Mouse (Mus musculus) forebrain, embryonic 16.5 days (tissue): ENCODE measurements around the gene Zfp513. TPM values are rescaled to one million over a fixed set of nuclear protein-coding genes. Genes with fewer than 3 reads are reported as not detected.
A peak's percentile ranks its signal among the peaks of the same experiment; 100 is the strongest.

Experiments used
- ATAC-seq: fragments of 200-750 bp; cut with Nextera tagmentation; 2 replicates; pipeline ENCODE4 v1.8.0; 2017; ENCODE audit warnings: mild to moderate bottlenecking, moderate library complexity
- H3K27ac ChIP-seq: fragments of 300-500 bp; sonication (generic); 2 replicates; pipeline ENCODE4 v1.5.1; 2014; ENCODE audit warnings: low read length, control low read depth
- H3K27me3 ChIP-seq: fragments of 300-500 bp; sonication (generic); replicated peaks from 2 replicates; pipeline ENCODE4 v1.6.1; 2014; ENCODE audit warnings: low read length; ENCODE audit not compliant: control insufficient read depth, insufficient read depth
- H3K36me3 ChIP-seq: fragments of 300-500 bp; sonication (generic); 2 replicates; pipeline ENCODE4 v1.6.1; 2014; ENCODE audit not compliant: control insufficient read depth, insufficient read depth
- H3K4me1 ChIP-seq: fragments of 300-500 bp; sonication (generic); replicated peaks from 2 replicates; pipeline ENCODE4 v1.6.1; 2014; ENCODE audit warnings: low read length; ENCODE audit not compliant: control insufficient read depth, insufficient read depth
- H3K4me2 ChIP-seq: fragments of 300-500 bp; sonication (generic); 2 replicates; pipeline ENCODE4 v1.6.1; 2014; ENCODE audit warnings: mild to moderate bottlenecking, low read length, control low read depth
- H3K4me3 ChIP-seq: fragments of 300-500 bp; sonication (generic); replicated peaks from 2 replicates; pipeline ENCODE4 v1.5.1; 2014; ENCODE audit warnings: mild to moderate bottlenecking, low read length, control low read depth
- H3K9ac ChIP-seq: fragments of 300-500 bp; sonication (generic); replicated peaks from 2 replicates; pipeline ENCODE4 v1.6.1; 2014; ENCODE audit warnings: low read depth, low read length, control low read depth
- H3K9me3 ChIP-seq: fragments of 300-500 bp; sonication (generic); 2 replicates; pipeline ENCODE4 v1.6.1; 2016; ENCODE audit warnings: low read length; ENCODE audit not compliant: control insufficient read depth
- WGBS: fragments of 180-500 bp; shearing (Covaris S2); extraction: QIAGEN DNeasy Blood & Tissue Kit; methylation state at CpG from one replicate; pipeline ENCODE4 v1.1.7; 2014; 5-methylcytosine and 5-hydroxymethylcytosine counted together
- polyA plus RNA-seq: library from polyadenylated mRNA; unstranded; fragments of >200 nt; fragmentation: Nextera tagmentation; extraction: Ambion mirVana; gene quantifications from 2 replicates; pipeline ENCODE4 v1.2.1, GENCODE M21; 2015

Gene Zfp513
- polyA plus RNA-seq, 1 experiment from 2014 or later: 14.7 TPM

DNA sequence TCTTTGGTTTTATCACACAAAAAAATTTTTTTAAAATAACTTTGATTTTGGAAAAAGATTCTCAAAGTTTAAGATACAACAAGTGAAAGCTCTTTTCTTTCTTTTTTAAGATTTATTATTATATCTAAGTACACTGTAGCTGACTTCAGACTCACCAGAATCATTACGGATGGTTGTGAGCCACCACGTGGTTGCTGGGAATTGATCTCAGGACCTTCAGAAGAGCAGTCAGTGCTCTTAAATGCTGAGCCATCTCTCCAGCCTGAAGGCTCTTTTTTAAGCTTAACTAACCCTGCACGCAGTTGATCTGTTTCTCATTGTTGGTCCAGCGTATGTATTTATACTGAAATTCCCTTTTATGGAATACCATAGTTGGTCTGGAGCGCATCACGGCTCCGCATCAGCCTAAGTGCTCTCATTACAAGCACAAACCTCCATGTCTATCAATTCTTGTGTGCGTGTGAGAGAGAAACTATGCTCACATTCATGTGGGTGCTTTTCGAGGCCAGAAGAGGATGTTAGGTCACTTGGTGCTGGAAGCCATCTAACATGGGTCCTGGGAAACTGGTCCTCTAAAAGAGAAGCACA lies 20.8 kb downstream of the Zfp513 start:
- Histone ChIP-seq H3K27ac (no peak overlapping the region), H3K36me3 (no peaks in the 10 kb centered on the region), H3K27me3 (no peaks in the 10 kb centered on the region), H3K4me2 (no peak overlapping the region), H3K9me3 (no peaks in the 10 kb centered on the region), H3K4me1 (peaks cover 12% of the 10 kb centered on the region), H3K9ac (no peak overlapping the region), H3K4me3 (no peak overlapping the region)
- WGBS: 94% methylated on average over 9 of the region's 9 CpGs
- ATAC-seq: no peak

DNA sequence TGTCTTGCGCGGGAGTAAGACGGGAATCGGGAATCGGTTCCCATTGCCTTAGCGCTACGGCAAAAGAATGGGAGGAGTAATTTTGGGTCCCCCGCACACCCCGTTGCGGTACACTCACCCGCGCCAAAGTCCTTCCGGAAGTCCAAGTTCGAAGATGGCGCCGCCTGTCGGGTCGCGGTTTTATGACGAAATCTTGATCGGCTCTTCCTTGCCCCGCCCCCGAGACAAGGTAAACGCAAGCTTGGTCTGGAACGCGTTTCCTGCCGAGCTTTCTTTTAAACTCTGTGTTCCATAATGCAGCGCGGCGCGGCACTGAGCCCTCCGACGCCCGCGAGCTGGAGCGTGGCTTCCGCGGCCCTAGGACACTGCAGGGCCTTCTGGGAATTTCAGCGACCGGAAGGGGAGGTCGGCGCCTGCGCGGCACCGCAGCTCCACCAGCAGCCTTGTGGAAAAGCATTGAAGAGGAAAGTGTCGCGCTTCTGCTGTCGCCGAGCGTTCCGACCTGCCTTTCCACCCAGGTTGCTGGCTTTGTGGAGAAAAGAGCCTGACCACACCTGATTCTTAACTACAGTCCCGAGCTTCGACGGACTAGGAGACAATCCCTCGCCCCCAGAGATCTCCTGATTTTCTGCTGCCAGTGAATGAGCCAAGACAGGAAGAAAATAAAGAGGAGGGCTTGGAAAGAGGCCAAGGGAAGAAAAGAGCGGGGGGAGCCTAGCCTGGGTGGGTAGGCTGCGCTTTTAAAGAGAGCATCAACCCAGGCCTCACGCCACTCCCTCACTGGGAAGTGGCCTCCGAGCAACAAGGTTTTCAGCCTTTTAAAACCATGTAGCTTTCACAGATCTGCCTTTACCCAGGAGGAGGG lies 22.1 kb downstream of the Zfp513 start, which contains the start of the genes Gm29609 and Gtf3c2:
Gene Gm29609 (minus strand): TSS at position 146 of the 865 bp plus-strand sequence.
Gene Gtf3c2 (minus strand): TSS at position 379 of the 865 bp plus-strand sequence.
- Histone ChIP-seq H3K27ac (peak within 1 kb of the TSS; percentile 99), H3K27me3 (no peaks in the 10 kb centered on the region), H3K4me1 (peaks cover 12% of the 10 kb centered on the region), H3K4me2 (peak within 1 kb of the TSS; percentile 76), H3K9me3 (no peaks in the 10 kb centered on the region), H3K9ac (peak within 1 kb of the TSS; percentile 84), H3K36me3 (no peaks in the 10 kb centered on the region), H3K4me3 (peak within 1 kb of the TSS; percentile 64)
- under 1% methylated on average over 59 of the region's 59 CpGs for WGBS
- ATAC-seq: peak; percentile 99

DNA sequence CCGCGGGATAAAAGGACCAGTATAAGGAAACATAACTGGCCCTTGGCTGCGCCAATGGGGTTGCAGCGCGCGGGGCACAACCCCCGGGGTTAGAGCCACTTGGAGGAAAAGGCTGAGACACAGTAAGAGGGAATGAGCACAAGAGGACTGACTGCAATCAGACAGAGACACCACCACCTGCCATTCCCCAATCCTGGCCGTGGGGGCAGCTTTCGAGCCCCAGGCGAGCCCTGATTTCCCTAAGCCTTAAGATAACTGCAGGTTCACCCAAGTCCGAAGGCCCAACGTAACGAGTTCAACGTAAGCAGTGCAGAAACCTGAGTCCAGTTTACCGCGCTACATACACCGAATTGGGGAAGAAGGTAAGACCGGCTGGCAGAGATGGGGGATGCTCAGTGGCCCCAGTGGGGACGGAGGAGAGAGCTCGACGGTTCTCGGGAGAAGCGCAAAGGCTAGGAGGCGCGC lies 22.8 kb downstream of the Zfp513 start:
- H3K4me2 ChIP-seq: peak overlapping the region; percentile 76
- H3K9ac ChIP-seq: peak overlapping the region; percentile 84
- peak overlapping the region; percentile 99 for H3K27ac ChIP-seq
- under 1% methylated on average over 25 of the region's 25 CpGs for WGBS
- H3K9me3 ChIP-seq: no peaks in the 10 kb centered on the region
- peak; percentile 60 for ATAC-seq
- no peaks in the 10 kb centered on the region; the same call in 1 of the 2 replicates for H3K36me3 ChIP-seq
- H3K27me3 ChIP-seq: no peaks in the 10 kb centered on the region
- H3K4me3 ChIP-seq: peak overlapping the region; percentile 64
- H3K4me1 ChIP-seq: peaks cover 12% of the 10 kb centered on the region

DNA sequence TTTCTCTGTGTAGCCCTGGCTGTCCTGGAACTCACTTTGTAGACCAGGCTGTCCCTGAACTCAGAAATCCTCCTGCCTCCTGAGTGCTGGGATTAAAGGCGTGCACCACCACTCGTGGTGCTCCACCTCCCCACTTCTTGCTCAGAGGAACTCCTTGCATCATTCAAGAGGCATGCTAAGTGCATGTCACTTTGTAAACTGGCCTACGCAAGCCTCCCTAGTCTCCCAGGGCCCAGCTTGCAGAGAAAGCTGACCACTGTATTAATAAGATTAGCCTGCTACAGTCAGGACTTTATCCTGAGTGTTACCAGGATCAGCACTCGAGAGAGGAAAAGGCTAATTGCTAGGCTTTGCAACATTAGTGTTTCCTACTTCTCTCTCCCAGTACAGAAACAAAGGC lies 33.5 kb downstream of the Zfp513 start:
- peaks cover 61% of the 10 kb centered on the region for H3K36me3 ChIP-seq
- no peak overlapping the region for H3K4me2 ChIP-seq
- H3K9ac ChIP-seq: no peak overlapping the region
- WGBS: 94% methylated on average over 4 of the region's 4 CpGs
- no peak overlapping the region for H3K4me3 ChIP-seq
- H3K27me3 ChIP-seq: no peaks in the 10 kb centered on the region
- no peak for ATAC-seq
- no peak overlapping the region for H3K27ac ChIP-seq
- H3K4me1 ChIP-seq: no peaks in the 10 kb centered on the region
- H3K9me3 ChIP-seq: no peaks in the 10 kb centered on the region

DNA sequence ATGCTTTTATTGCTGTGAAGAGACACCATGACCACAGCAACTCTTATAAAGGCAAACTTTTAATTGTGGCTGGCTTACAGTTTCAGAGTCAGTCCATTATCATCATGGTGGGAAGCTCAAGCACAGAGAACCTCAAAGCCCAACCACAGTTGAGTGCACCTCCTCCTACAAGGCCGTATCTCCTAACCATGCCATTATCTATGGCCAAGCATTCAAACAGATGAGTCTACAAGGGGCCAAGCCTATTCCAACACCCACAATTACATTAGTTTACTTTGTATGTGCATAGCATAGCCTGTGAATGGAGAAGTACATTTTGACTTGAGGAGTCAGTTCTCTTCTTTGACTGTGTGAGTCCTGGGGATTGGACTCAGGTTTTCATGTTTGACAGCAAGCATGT lies 37.2 kb downstream of the Zfp513 start:
- H3K4me1 ChIP-seq: no peaks in the 10 kb centered on the region
- H3K9me3 ChIP-seq: no peaks in the 10 kb centered on the region
- H3K9ac ChIP-seq: no peak overlapping the region
- 90% methylated on average over 1 of the region's 1 CpGs for WGBS
- H3K4me3 ChIP-seq: no peak overlapping the region
- H3K27me3 ChIP-seq: no peaks in the 10 kb centered on the region
- no peak overlapping the region for H3K27ac ChIP-seq
- H3K36me3 ChIP-seq: peaks cover 48% of the 10 kb centered on the region
- ATAC-seq: no peak
- no peak overlapping the region for H3K4me2 ChIP-seq

DNA sequence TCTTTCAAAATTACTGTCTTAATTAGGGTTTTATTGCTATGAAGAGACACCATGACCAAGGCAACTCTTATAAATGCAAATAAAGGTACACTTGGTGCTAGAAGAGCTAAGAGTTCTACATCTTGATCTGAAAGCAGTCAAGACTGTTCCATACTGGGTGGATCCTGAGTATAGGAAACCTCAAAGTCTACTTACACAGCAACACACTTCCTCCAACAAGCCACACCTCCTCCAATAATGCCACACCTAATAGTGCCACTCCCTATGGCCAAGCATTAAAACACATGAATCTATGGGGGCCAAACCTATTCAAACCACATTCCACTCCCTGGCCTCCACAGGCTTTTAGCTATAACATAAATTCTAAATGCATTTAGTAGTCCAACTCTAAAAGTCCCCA lies 39.6 kb downstream of the Zfp513 start:
- Histone ChIP-seq H3K9me3 (no peaks in the 10 kb centered on the region), H3K27me3 (no peaks in the 10 kb centered on the region), H3K4me3 (no peak overlapping the region), H3K4me2 (no peak overlapping the region), H3K27ac (no peak overlapping the region), H3K36me3 (peaks cover 52% of the 10 kb centered on the region), H3K4me1 (no peaks in the 10 kb centered on the region), H3K9ac (no peak overlapping the region)
- ATAC-seq: no peak

DNA sequence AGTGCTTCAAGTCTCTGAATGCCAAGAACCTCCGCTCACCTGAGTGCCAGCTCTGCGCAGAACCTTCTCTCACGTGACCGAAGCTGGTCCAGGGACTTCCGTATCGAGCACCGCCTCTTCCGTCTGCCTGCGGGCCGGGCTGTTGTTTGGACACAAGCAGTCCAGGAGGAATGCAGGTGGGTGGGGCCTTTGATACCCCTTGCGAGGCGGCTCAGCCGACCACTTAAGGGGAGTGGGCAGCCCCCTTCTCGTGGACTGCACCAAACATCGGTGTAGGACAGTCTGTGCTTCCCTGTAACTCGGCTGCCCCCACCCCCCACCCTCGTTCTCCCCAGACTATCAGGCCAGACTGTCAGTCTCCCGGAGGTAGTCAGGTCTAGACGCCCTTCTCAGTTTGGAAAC lies 48.0 kb downstream of the Zfp513 start, which contains the start of gene Mpv17:
Gene Mpv17 (minus strand): TSS at position 100 of the 402 bp plus-strand sequence.
- peak within 1 kb of the TSS; percentile 91 for H3K4me2 ChIP-seq
- 0% methylated on average over 19 of the region's 19 CpGs for WGBS

DNA sequence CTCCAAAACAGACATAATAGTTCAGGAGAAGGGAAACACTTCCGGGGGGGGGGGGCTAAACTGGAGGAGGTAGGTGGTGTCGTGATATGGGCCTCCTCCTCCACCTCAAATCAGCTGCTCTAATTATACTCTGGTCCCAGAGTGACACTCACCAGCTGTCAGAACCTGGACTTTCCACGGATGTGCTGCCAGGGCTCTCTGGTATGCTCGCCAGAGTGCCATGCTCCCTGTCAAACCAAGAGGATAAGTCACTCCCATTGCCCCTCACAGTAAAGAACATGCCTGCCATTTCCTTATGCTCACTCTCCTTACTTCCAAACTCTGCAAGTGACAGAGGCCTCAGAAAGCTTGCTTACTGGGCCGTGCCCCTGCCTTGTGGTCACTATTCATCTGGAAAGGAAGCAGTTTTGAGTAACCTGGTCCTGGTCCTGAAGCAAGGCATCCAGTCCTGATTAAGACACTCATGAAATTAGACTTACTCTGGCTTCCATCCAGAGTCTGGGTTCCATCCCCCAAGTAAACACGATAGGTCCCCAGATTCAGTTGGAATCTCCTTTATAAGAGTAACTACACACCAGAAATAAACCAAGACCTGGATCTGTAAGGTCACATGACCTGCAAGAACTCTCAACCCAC lies 48.5 kb downstream of the Zfp513 start:
- peaks cover 15% of the 10 kb centered on the region for H3K36me3 ChIP-seq
- WGBS: 32% methylated on average over 6 of the region's 6 CpGs
- H3K27me3 ChIP-seq: no peaks in the 10 kb centered on the region
- peak overlapping the region; percentile 75 for H3K4me3 ChIP-seq
- peak overlapping the region; percentile 91 for H3K4me2 ChIP-seq
- H3K27ac ChIP-seq: peak overlapping the region; percentile 26; the same call in 1 of the 2 replicates
- ATAC-seq: peak; percentile 32
- peaks cover 14% of the 10 kb centered on the region for H3K4me1 ChIP-seq
- no peaks in the 10 kb centered on the region for H3K9me3 ChIP-seq
- H3K9ac ChIP-seq: peak overlapping the region; percentile 77

More for the DNA sequence above, 48.0 kb downstream of the Zfp513 start, which contains the start of gene Mpv17:
- ATAC-seq: peak; percentile 95
- no peaks in the 10 kb centered on the region for H3K27me3 ChIP-seq
- peak within 1 kb of the TSS; percentile 75 for H3K4me3 ChIP-seq
- peaks cover 19% of the 10 kb centered on the region for H3K36me3 ChIP-seq
- H3K27ac ChIP-seq: peak within 1 kb of the TSS; percentile 43; the same call in 1 of the 2 replicates
- H3K9me3 ChIP-seq: no peaks in the 10 kb centered on the region
- H3K9ac ChIP-seq: peak within 1 kb of the TSS; percentile 77
- peaks cover 14% of the 10 kb centered on the region for H3K4me1 ChIP-seq

DNA sequence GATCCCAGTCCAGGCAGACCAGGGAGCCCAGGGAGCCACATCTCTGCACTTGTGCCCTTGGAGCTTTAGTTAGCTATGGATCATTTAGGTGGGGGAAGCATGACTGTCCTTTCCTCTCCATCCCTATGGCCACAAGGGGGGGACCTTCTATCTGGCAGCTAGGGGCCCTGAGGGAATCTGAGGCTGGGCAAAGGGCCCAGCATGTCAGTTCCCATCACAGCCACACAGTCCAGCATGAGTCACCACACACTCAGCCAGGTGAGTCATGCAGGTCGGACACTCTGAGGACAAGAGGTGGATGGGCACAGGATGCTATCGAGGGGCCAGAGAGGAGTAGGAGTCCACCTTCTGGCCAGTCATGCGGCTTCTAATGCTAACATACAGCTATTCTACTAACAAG lies 50.4 kb downstream of the Zfp513 start:
- Histone ChIP-seq H3K27me3 (no peaks in the 10 kb centered on the region), H3K4me1 (peaks cover 14% of the 10 kb centered on the region), H3K9me3 (no peaks in the 10 kb centered on the region), H3K4me2 (no peak overlapping the region), H3K36me3 (no peaks in the 10 kb centered on the region), H3K27ac (no peak overlapping the region), H3K9ac (no peak overlapping the region), H3K4me3 (no peak overlapping the region)
- no peak for ATAC-seq
- WGBS: 88% methylated on average over 3 of the region's 3 CpGs
